Mouse (Mus musculus) thymus, postnatal 4 days (tissue): ENCODE data around the gene Sarm1.

Source experiments
- DNase-seq: peaks from one replicate; pipeline ENCODE4 v3.0.0; 2021

Sarm1 gene

DNA sequence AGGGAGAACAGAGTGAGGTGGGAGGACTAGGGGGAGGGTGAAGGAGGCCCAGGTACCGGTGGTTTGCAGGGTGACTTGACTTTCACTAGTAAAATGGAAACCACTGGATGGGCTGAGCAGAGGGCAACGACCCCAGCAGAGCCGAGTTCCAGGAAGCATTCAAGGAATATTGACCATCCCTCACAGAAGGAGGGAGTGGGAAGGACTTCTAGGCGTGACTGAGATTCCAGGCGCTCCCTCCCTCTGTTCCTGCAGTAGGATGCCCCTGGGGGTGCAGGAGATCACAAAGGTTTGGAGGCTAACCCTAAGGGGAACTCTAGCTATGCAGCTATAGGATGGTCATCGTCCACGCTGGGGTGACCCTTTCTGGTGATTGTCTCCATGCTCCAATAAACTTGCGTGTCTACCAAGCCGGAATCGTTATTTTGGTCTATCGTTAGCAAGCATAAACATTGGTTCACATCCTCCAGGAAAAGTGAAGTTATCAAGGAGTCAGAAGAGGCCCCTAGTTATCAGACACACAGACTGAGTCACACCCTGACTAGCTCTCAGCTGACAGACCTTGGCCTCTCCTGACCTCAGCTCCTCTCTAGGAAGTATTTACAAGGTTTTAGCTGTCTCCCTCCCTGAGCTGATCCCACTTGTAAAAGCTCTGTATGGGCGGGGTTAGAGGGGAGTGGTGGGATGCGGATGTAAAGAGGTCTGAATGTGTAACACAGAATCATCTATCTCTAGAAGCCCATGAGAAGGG lies 34.1 kb downstream of the Sarm1 start:
- DNase-seq, result no peak

DNA sequence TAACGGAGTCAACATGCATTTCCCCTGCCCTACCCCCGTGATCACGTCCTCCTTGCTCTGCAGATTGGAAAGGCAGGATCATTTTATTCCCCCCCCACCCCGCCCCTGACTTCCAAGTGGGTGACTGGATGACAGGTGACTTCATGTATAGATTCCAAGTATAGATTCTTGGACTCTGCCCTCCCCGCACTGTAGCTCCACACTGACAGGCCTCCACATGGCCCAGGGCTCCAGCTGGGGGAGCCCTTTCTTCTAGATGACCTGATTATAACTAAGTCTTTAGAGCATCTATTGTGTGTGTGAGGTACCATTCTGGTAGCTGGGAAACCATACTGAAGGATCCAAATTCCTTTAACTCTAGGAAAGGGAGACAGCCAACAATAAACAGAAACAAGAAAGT lies 34.9 kb downstream of the Sarm1 start:
- DNase-seq, result no peak

DNA sequence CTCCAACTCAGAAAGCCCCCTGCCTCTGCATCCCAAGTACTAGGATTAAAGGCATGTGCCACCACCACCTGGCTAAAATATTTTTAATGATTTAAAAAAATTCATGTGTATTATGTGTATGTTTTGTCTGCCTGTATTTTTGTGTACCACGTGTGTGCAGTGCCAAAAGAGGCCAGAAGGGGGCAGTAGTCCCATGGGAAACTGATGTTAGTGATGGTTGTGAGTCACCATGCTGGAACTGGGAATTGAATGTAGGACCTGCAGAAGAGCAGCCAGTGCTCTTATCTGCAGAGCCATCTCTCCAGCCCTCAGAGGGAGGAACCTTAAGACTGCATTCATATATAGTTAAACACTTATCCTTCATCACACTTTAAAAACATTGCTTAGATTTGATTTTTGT lies 35.7 kb downstream of the Sarm1 start:
- DNase-seq, result no peak

- no peak for DNase-seq
Measured at GRCm38 (mm10) chr11:78458740-78459139, 38.8 kb downstream of the Sarm1 start.

GRCm38 (mm10) chr11:78455308-78455707 lies 42.2 kb downstream of the Sarm1 start:
- peak; percentile 65 for DNase-seq

DNA sequence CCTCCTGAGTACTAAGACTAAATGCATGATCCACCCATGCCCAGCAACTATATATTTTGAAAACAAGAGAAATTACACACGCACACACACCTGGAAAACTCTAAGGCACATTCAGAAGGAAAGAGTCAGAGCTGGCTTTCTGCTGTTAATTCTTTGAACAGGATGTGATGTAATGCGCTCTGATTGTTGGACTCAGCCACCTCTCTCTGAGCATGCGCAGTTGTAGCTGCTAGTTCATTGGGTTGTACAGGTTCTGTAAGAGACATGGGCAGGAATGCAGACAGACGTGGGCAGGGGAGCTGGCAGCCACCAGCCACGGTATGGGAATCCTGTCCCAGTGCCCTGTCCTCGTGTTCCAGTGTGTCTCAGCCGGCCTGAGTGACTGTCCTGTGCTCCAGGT lies 43.3 kb downstream of the Sarm1 start:
- no peak for DNase-seq

DNA sequence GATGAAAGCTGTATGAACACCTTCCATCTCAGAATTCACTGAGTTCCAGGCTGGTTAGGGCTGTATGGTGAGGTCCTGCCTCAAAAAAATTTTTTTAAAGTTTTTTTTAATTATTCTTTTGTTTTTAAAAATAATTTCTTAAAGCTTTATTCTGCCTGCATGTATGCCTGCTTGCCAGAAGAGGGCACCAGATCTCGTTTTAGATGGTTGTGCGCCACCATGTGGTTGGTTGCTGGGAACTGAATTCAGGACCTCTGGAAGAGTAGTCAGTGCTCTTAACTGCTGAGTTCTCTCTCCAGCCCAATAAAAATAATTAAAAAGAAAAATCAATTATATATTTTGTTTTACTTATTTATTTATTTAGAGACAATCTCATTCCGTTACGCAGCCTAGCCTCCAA lies 43.9 kb downstream of the Sarm1 start:
- DNase-seq, result peak; percentile 89

GRCm38 (mm10) chr11:78450337-78450736 lies 47.2 kb downstream of the Sarm1 start:
- no peak for DNase-seq

GRCm38 (mm10) chr11:78448242-78448641 lies 49.3 kb downstream of the Sarm1 start:
- no peak for DNase-seq

DNA sequence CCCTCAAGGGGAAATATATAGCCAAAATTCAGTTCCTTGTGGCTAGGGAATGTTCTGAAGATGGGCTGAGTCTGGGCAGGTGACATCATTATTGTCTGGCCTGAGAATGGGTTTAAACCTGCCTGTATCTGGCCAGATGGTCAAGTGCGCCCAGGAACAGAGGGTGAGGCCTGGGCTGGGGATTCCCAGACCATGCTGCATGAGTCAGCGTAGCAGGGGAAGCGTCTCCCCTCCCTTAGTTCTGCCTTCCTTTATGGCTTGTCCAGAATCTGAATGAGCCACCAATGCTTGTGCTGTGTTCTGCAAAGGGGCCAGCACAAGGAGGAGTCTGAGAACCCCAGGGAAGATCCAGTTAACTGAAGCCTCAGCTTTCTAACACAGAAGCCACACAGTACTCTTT lies 50.4 kb downstream of the Sarm1 start:
- DNase-seq, result no peak

GRCm38 (mm10) chr11:78443115-78443514 lies 54.4 kb downstream of the Sarm1 start:
- no peak for DNase-seq

GRCm38 (mm10) chr11:78438399-78438930 lies 59.1 kb downstream of the Sarm1 start:
- no peak for DNase-seq

DNA sequence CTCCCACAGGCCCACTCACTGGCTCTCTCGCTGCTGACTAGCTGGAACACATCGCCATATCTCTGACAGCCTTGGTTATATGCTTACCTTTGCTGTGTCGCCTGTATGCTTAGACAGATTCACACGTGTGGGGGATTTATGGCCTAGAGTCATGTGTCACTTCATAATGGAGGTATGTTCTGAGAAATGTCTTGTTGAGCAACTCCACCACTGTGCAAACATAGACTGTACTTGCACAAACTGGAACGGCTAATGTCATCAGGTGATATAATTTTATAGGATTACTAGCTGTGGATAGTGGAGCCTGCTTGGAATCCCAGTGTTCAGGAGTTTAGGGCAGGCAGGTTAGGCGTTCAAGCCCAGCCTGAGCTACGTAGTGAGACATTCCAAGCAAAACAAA lies 60.4 kb downstream of the Sarm1 start:
- DNase-seq, result no peak

DNA sequence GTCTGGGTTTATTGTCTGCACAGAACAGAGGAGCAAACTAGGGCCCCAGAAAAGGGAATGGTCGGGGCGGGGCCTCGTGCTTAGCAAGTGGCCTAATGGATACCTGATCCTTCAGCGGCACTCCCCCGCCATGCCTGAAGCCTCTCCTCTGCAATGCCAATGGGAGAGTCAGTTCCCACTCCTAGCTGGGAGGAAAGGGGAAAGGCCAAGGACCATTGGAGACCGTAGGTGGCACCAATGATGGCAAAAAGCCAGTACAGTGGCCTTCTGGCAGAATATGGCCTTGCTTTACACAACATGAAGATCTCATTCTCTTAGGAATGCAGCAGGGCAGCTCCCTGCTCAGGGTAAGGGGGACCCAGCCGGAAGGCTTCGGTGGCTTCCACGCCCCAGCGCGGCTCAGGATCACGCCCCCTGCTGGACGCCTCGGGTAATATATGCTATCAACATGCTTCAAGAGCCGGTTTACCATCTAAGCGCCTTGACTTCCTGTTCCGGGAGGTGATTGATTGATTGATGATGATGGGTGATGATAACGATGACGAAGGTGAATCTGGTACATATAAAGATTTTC lies 61.7 kb downstream of the Sarm1 start:
- DNase-seq, result peak; percentile 83

DNA sequence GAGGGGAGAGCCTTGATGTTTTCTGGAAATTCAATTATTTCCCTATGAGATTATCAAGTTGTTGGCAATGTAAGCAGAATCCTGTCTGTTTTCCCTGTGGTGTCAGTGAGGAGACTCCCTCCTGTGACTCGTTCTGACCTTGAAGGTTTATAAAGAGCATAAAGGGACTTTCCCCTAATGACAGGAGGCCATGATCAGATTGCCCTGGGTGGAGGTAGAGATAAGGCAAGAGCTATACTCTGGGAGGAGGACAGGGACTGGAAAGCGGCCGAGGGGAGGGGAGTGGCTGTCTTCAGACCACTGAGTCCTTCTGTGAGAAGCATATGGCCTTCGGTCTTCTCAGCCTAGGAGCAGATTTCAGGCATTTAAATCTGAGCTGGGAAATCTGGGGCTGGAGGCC lies 63.5 kb downstream of the Sarm1 start:
- DNase-seq, result no peak

GRCm38 (mm10) chr11:78431176-78431575 lies 66.4 kb downstream of the Sarm1 start:
- DNase-seq, result no peak

DNA sequence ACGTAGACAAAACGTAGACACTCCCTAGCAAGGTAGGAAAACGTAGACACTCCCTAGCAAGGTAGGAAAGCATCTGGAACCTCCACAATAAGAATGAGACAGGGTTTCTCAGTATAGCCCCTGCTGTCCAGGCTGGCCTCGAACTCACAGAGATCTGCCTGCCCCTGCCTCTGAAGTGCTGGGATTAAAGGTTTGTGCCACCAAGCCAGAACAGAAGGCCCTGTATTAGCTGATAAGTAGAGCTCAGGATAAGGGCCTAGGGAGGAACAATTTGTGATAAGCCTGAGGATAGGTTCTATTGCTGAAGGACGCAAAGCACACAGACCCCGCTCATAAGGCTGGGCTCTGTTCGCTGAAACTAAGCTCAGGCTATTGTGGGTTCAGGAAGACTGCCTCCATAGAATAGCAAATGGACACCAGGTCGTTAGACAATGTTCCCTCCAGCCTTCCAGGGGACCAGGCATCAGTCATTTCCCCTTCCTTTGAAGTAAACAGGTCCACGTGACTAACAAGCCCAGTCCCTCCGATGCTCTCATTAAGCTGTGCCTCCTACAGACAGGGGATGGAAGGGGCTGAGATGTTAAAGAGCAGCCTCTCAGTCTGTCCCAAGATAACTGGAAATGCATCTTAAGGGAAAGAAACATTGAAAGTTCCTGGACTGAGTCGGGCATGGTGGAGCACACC lies 67.2 kb downstream of the Sarm1 start:
- no peak for DNase-seq

DNA sequence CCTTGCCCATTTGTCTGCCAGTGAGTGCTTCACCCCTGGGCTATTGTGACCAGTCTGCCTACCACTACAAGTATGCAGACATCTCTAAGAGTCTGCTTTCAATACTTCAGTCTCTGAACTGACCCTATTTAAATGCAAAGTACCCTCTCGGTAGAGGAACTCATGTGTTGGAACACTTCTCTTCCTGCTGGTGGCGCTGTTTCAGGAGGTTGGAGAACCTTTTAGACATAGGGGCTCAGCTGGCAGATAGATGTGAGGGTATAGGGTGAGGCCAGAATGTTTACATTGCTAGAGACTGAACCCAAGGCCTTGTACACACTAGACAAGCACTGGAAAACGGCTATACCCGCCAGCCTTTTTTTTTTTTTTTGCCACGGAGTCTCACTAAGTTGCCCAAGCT lies 69.2 kb downstream of the Sarm1 start:
- DNase-seq, result no peak

GRCm38 (mm10) chr11:78427655-78428054 lies 69.9 kb downstream of the Sarm1 start:
- no peak for DNase-seq

- no peak for DNase-seq
Measured at GRCm38 (mm10) chr11:78425572-78425971, 72.0 kb downstream of the Sarm1 start.

DNA sequence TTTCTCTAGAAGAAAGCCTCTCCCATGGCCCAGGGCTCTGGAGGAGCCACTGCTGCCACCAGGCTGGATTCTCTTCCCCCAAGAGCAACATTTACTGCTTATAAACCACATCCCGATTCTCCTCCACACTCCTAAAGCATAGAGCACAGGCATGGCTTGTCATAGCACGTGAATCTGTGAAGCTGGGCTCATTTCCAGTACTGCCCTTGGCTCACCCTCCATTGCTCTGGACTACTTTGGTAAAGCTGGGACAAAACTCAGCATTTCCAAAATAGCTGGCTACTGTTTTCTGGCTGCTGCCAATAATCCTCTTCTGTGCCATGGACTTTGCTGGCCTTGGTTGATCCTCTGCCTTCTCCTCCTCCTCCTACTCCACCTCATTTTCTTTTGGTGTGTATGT lies 73.2 kb downstream of the Sarm1 start:
- no peak for DNase-seq
